Mouse (Mus musculus) midbrain, postnatal 0 days (tissue): Measurements from ENCODE around the gene Pitpnc1. TPM values are rescaled to one million over a fixed set of nuclear protein-coding genes. Genes with fewer than 3 reads are reported as not detected.

Experiments used
- ATAC-seq: fragments of 200-750 bp; cut with Nextera tagmentation; 2 replicates; pipeline ENCODE4 v1.8.0; 2017; ENCODE audit warnings: moderate number of reproducible peaks, mild to moderate bottlenecking, moderate TSS enrichment, moderate library complexity; ENCODE audit not compliant: low FRiP score
- DNase-seq: peaks from one replicate; pipeline ENCODE4 v3.0.0-alpha.2; 2015; ENCODE audit warnings: low spot score
- H3K27ac ChIP-seq: fragments of 300-500 bp; sonication (generic); 2 replicates; pipeline ENCODE4 v1.5.1; 2014; ENCODE audit warnings: low read depth, mild to moderate bottlenecking, low read length, mixed read lengths
- H3K27me3 ChIP-seq: fragments of 300-500 bp; sonication (generic); 2 replicates; pipeline ENCODE4 v1.6.1; 2014; ENCODE audit warnings: low read length, control low read depth, mixed read lengths; ENCODE audit not compliant: insufficient read depth
- H3K36me3 ChIP-seq: fragments of 300-500 bp; sonication (generic); 2 replicates; pipeline ENCODE4 v1.6.1; 2014; ENCODE audit warnings: low read length, control low read depth, mixed read lengths; ENCODE audit not compliant: insufficient read depth
- H3K4me1 ChIP-seq: fragments of 300-500 bp; sonication (generic); 2 replicates; pipeline ENCODE4 v1.6.1; 2014; ENCODE audit warnings: mild to moderate bottlenecking, control low read depth, antibody characterized with exemption, low read length, mixed read lengths; ENCODE audit not compliant: insufficient read depth
- H3K4me2 ChIP-seq: fragments of 300-500 bp; sonication (generic); 2 replicates; pipeline ENCODE4 v1.6.1; 2014; ENCODE audit warnings: low read depth, mild to moderate bottlenecking, low read length, mixed read lengths; ENCODE audit not compliant: poor library complexity, severe bottlenecking
- H3K4me3 ChIP-seq: fragments of 300-500 bp; sonication (generic); 2 replicates; pipeline ENCODE4 v1.5.1; 2014; ENCODE audit warnings: low read depth, mild to moderate bottlenecking, low read length, moderate library complexity
- H3K9ac ChIP-seq: fragments of 300-500 bp; sonication (generic); replicated peaks from 2 replicates; pipeline ENCODE4 v1.6.1; 2014; ENCODE audit warnings: mild to moderate bottlenecking, low read length, moderate library complexity, mixed read lengths; ENCODE audit not compliant: poor library complexity, severe bottlenecking
- H3K9me3 ChIP-seq: fragments of 300-500 bp; sonication (generic); 2 replicates; pipeline ENCODE4 v1.6.1; 2016; ENCODE audit warnings: low read length, control low read depth
- CTCF ChIP-seq: IDR thresholded peaks from 2 replicates; pipeline ENCODE4 v1.5.1; 2016; ENCODE audit warnings: antibody characterized with exemption, mild to moderate bottlenecking
- WGBS: fragments of 180-500 bp; shearing (Covaris S2); extraction: QIAGEN DNeasy Blood & Tissue Kit; methylation state at CpG from one replicate; pipeline ENCODE4 v1.1.7; 2014; 5-methylcytosine and 5-hydroxymethylcytosine counted together
- polyA plus RNA-seq: library from polyadenylated mRNA; unstranded; fragments of >200 nt; fragmentation: Nextera tagmentation; extraction: Ambion mirVana; gene quantifications from 2 replicates; pipeline ENCODE4 v1.2.1, GENCODE M21; 2015
- total RNA-seq: library from RNA; depleted of rRNA; stranded (reverse); fragments of >200 nt; gene quantifications from 2 replicates; pipeline ENCODE4 v1.2.3, GENCODE M21; 2014

Pitpnc1 gene
- total and polyA plus RNA-seq, 2 experiments from 2014 or later, result 54.0 to 56.5 TPM

- whole genome bisulfite sequencing, result 90% methylated on average over 9 of the region's 9 CpGs
- Histone ChIP-seq H3K4me1 (no peaks in the 10 kb centered on the region), H3K9ac (no peak overlapping the region), H3K4me2 (no peak overlapping the region), H3K27me3 (no peaks in the 10 kb centered on the region), H3K9me3 (no peaks in the 10 kb centered on the region), H3K4me3 (no peak overlapping the region), H3K27ac (no peak overlapping the region), H3K36me3 (no peaks in the 10 kb centered on the region; the same call in 1 of the 2 replicates)
- no peak for TF ChIP-seq CTCF
- ATAC-seq, result no peak
- no peak for DNase-seq
Observed at GRCm38 (mm10) chr11:107299511-107300120, 170.9 kb downstream of the Pitpnc1 start.

- no peak overlapping the region for H3K4me2 ChIP-seq
- no peak for ATAC-seq
- peaks cover 3% of the 10 kb centered on the region; the same call in 1 of the 2 replicates for H3K36me3 ChIP-seq
- no peak for TF ChIP-seq CTCF
- no peak overlapping the region for H3K4me3 ChIP-seq
- 96% methylated on average over 4 of the region's 4 CpGs for WGBS
- H3K9ac ChIP-seq, result no peak overlapping the region
- H3K9me3 ChIP-seq, result no peaks in the 10 kb centered on the region
- no peak for DNase-seq
- H3K27ac ChIP-seq, result no peak overlapping the region
- no peaks in the 10 kb centered on the region for H3K27me3 ChIP-seq
- H3K4me1 ChIP-seq, result no peaks in the 10 kb centered on the region
Observed at GRCm38 (mm10) chr11:107296176-107296575, 174.3 kb downstream of the Pitpnc1 start.

- Histone ChIP-seq H3K4me2 (no peak overlapping the region), H3K4me1 (no peaks in the 10 kb centered on the region), H3K4me3 (no peak overlapping the region), H3K9ac (no peak overlapping the region), H3K36me3 (0 out of 2 replicates have a peak, but pooled peaks cover 3% of the 10 kb centered on the region), H3K27me3 (no peaks in the 10 kb centered on the region), H3K27ac (no peak overlapping the region), H3K9me3 (no peaks in the 10 kb centered on the region)
- no peak for TF ChIP-seq CTCF
- 86% methylated on average over 13 of the region's 13 CpGs for WGBS
- DNase-seq (no peak), ATAC-seq (no peak)
Observed at GRCm38 (mm10) chr11:107292036-107292435, 178.5 kb downstream of the Pitpnc1 start.

- Histone ChIP-seq H3K27me3 (no peaks in the 10 kb centered on the region), H3K36me3 (0 out of 2 replicates have a peak, but pooled peaks cover 3% of the 10 kb centered on the region), H3K9ac (no peak overlapping the region), H3K27ac (no peak overlapping the region), H3K4me2 (no peak overlapping the region), H3K4me3 (no peak overlapping the region), H3K9me3 (no peaks in the 10 kb centered on the region), H3K4me1 (no peaks in the 10 kb centered on the region)
- WGBS, result 93% methylated on average over 2 of the region's 2 CpGs
- no peak for TF ChIP-seq CTCF
- DNase-seq (no peak), ATAC-seq (no peak)
Observed at GRCm38 (mm10) chr11:107288186-107288563, 182.3 kb downstream of the Pitpnc1 start.

GRCm38 (mm10) chr11:107287215-107288185 lies 183.0 kb downstream of the Pitpnc1 start:
- H3K9ac ChIP-seq, result no peak overlapping the region
- WGBS, result 92% methylated on average over 11 of the region's 11 CpGs
- TF ChIP-seq CTCF, result no peak
- no peaks in the 10 kb centered on the region for H3K9me3 ChIP-seq
- H3K27ac ChIP-seq, result no peak overlapping the region
- no peaks in the 10 kb centered on the region for H3K27me3 ChIP-seq
- H3K36me3 ChIP-seq, result 0 out of 2 replicates have a peak, but pooled peaks cover 3% of the 10 kb centered on the region
- DNase-seq, result no peak
- no peak overlapping the region for H3K4me2 ChIP-seq
- H3K4me1 ChIP-seq, result no peaks in the 10 kb centered on the region
- no peak overlapping the region for H3K4me3 ChIP-seq
- ATAC-seq, result no peak

- Histone ChIP-seq H3K9ac (no peak overlapping the region), H3K4me2 (no peak overlapping the region), H3K27me3 (no peaks in the 10 kb centered on the region), H3K27ac (no peak overlapping the region), H3K4me1 (no peaks in the 10 kb centered on the region), H3K4me3 (no peak overlapping the region), H3K36me3 (no peaks in the 10 kb centered on the region), H3K9me3 (no peaks in the 10 kb centered on the region)
- WGBS, result 79% methylated on average over 7 of the region's 7 CpGs
- no peak for DNase-seq
- no peak for ATAC-seq
- no peak for TF ChIP-seq CTCF
Observed at GRCm38 (mm10) chr11:107285731-107286130, 184.8 kb downstream of the Pitpnc1 start.
